Mouse (Mus musculus): Measurements from ENCODE around the gene Trim27. TPM values are rescaled to one million over a fixed set of nuclear protein-coding genes. Genes with fewer than 3 reads are reported as not detected.

The Trim27 gene
- polyA plus RNA-seq, 1 experiment = 128 TPM

DNA sequence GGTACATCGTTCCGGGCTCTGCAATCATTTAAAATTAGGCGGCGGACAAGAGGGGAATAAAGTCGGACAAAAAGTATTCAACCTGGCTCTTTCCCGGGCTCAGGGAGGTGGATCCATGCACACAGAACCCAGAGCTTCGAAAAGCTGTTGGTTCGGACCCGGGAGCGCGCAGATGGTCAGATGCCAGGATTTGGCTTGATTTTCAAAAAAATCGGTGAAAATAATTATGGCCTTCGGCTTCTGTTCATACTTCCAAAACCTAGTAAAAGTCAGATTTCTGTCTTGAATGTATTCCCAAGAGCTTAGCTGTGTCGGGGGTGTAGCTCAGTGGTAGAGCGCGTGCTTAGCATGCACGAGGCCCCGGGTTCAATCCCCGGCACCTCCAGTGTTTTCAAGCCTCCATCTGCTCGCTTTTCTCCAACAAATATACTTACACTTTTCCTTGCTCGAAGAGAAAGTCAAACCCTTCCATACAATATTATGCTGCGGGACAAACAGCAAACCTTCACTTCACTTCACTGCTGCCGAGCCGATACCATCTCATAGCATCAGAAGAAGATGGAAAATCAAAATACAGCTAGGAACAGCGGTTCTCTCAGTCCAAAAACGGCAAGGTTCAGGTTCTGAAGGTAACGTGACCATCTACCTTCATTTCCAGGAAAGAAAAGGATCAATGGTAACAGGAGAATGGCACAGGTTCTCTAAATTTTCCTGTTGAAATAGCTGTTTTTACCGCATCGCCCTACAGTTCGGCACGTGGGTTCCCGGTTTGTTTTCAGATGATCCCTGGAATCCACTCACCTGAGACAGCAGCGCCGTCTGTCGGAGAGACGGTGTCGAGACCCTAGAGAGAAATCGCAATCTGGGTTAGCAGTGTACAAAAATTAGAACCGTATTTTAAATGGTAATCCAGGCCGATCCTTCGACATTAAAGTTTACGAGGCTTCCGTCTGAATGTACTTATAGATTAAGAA lies 54.8 kb downstream of the Trim27 start:
- no peaks in the 10 kb centered on the region for H3K27me3 ChIP-seq (ENCODE audit: control insufficient read depth, insufficient read depth, low read length, poor library complexity, severe bottlenecking)
- peak overlapping the region; percentile 83 for H3K9ac ChIP-seq (ENCODE audit: low read depth, poor library complexity, severe bottlenecking)
- H3K27ac ChIP-seq (ENCODE audit: insufficient read depth, low read length) = peak overlapping the region; percentile 95
- no peak for TF ChIP-seq POLR2A (IDR thresholded peaks at IDR 0.05; ENCODE audit: insufficient read depth, low read length)
- peak; percentile 92 for TF ChIP-seq CTCF (IDR thresholded peaks at IDR 0.05; ENCODE audit: low read depth, low read length)
- TF ChIP-seq EP300 (IDR thresholded peaks at IDR 0.05; ENCODE audit: insufficient read depth, low read depth, low read length) = 0 out of 2 replicates have a peak, but pooled peaks have one; percentile 26
- H3K4me1 ChIP-seq (ENCODE audit: control insufficient read depth, insufficient read depth, low read length) = no peaks in the 10 kb centered on the region
- peaks cover 2% of the 10 kb centered on the region; the same call in 1 of the 2 replicates for H3K9me3 ChIP-seq (replicated peaks; ENCODE audit: control insufficient read depth, insufficient read depth, low read length, poor library complexity, severe bottlenecking)
- H3K36me3 ChIP-seq (ENCODE audit: control insufficient read depth, insufficient read depth, low read length, poor library complexity, severe bottlenecking) = no peaks in the 10 kb centered on the region
- H3K4me3 ChIP-seq (ENCODE audit: low read depth, low read length) = peak overlapping the region; percentile 89

GRCm38 (mm10) chr13:21236714-21237113 lies 57.5 kb downstream of the Trim27 start:
- no peak for TF ChIP-seq CTCF (IDR thresholded peaks at IDR 0.05; ENCODE audit: low read depth, low read length)
- no peak overlapping the region for H3K27ac ChIP-seq (ENCODE audit: insufficient read depth, low read length)
- H3K9ac ChIP-seq (ENCODE audit: low read depth, poor library complexity, severe bottlenecking) = no peak overlapping the region
- H3K4me3 ChIP-seq (ENCODE audit: low read depth, low read length) = no peak overlapping the region
- H3K27me3 ChIP-seq (ENCODE audit: control insufficient read depth, insufficient read depth, low read length, poor library complexity, severe bottlenecking) = no peaks in the 10 kb centered on the region
- H3K36me3 ChIP-seq (ENCODE audit: control insufficient read depth, insufficient read depth, low read length, poor library complexity, severe bottlenecking) = no peaks in the 10 kb centered on the region
- H3K4me1 ChIP-seq (ENCODE audit: control insufficient read depth, insufficient read depth, low read length) = no peaks in the 10 kb centered on the region
- peaks cover 3% of the 10 kb centered on the region; the same call in 1 of the 2 replicates for H3K9me3 ChIP-seq (replicated peaks; ENCODE audit: control insufficient read depth, insufficient read depth, low read length, poor library complexity, severe bottlenecking)

DNA sequence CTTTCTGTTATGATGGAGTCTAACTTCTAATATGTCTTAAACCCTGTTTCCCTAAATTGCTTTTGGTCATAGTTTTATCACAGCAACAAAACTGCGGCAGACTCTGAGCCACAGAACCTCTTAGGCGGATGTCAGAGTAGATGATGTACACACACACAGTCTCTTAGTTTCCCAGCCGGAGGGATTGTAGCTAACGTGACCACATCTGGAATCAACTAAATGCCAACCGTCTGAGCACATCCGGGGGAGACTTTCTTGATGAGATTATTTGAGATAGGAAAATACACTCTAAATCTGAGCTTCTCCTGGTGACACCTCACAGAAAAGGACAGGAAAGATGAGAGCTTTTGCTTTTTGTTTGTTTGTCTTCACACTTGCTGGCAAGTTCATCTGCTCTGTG lies 57.9 kb downstream of the Trim27 start:
- Histone ChIP-seq H3K9ac (ENCODE audit: low read depth, poor library complexity, severe bottlenecking) (no peak overlapping the region), H3K4me3 (ENCODE audit: low read depth, low read length) (no peak overlapping the region), H3K36me3 (ENCODE audit: control insufficient read depth, insufficient read depth, low read length, poor library complexity, severe bottlenecking) (no peaks in the 10 kb centered on the region), H3K27me3 (ENCODE audit: control insufficient read depth, insufficient read depth, low read length, poor library complexity, severe bottlenecking) (no peaks in the 10 kb centered on the region), H3K9me3 (replicated peaks; ENCODE audit: control insufficient read depth, insufficient read depth, low read length, poor library complexity, severe bottlenecking) (peaks cover 3% of the 10 kb centered on the region; the same call in 1 of the 2 replicates), H3K27ac (ENCODE audit: insufficient read depth, low read length) (no peak overlapping the region), H3K4me1 (ENCODE audit: control insufficient read depth, insufficient read depth, low read length) (no peaks in the 10 kb centered on the region)
- TF ChIP-seq EP300 (IDR thresholded peaks at IDR 0.05; ENCODE audit: insufficient read depth, low read depth, low read length) (no peak), CTCF (IDR thresholded peaks at IDR 0.05; ENCODE audit: low read depth, low read length) (no peak), POLR2A (IDR thresholded peaks at IDR 0.05; ENCODE audit: insufficient read depth, low read length) (no peak)

DNA sequence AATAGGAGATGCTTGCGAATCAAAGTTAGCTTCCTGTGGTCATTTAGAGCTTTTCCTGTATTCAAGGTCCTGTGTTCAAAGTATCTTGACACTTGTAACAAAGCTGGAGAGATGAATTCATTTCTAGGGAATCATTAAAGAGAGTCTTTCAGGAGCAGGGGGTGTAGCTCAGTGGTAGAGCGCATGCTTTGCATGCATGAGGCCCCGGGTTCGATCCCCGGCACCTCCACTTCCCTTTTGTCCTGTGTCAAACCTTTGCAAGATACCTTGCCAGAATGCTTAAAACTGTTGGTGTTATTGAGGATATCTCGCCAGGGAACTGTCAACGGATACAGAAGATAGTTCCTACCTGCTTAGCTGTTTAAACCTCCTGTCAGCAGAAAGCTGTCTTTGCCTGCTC lies 61.5 kb downstream of the Trim27 start:
- Histone ChIP-seq H3K9ac (ENCODE audit: low read depth, poor library complexity, severe bottlenecking) (no peak overlapping the region), H3K27me3 (ENCODE audit: control insufficient read depth, insufficient read depth, low read length, poor library complexity, severe bottlenecking) (0 out of 2 replicates have a peak, but pooled peaks cover 2% of the 10 kb centered on the region)
- TF ChIP-seq EP300 (IDR thresholded peaks at IDR 0.05; ENCODE audit: insufficient read depth, low read depth, low read length) (0 out of 2 replicates have a peak, but pooled peaks have one; percentile 36), POLR2A (IDR thresholded peaks at IDR 0.05; ENCODE audit: insufficient read depth, low read length) (no peak), CTCF (IDR thresholded peaks at IDR 0.05; ENCODE audit: low read depth, low read length) (no peak)

GRCm38 (mm10) chr13:21242408-21243125 lies 63.3 kb downstream of the Trim27 start:
- Histone ChIP-seq H3K9me3 (replicated peaks; ENCODE audit: control insufficient read depth, insufficient read depth, low read length, poor library complexity, severe bottlenecking) (peaks cover 3% of the 10 kb centered on the region; the same call in 1 of the 2 replicates), H3K27ac (ENCODE audit: insufficient read depth, low read length) (no peak overlapping the region), H3K36me3 (ENCODE audit: control insufficient read depth, insufficient read depth, low read length, poor library complexity, severe bottlenecking) (no peaks in the 10 kb centered on the region), H3K27me3 (ENCODE audit: control insufficient read depth, insufficient read depth, low read length, poor library complexity, severe bottlenecking) (0 out of 2 replicates have a peak, but pooled peaks cover 2% of the 10 kb centered on the region), H3K4me1 (ENCODE audit: control insufficient read depth, insufficient read depth, low read length) (no peaks in the 10 kb centered on the region), H3K9ac (ENCODE audit: low read depth, poor library complexity, severe bottlenecking) (peak overlapping the region; percentile 52), H3K4me3 (ENCODE audit: low read depth, low read length) (peak overlapping the region; percentile 88)
- TF ChIP-seq EP300 (IDR thresholded peaks at IDR 0.05; ENCODE audit: insufficient read depth, low read depth, low read length) = no peak
- TF ChIP-seq POLR2A (IDR thresholded peaks at IDR 0.05; ENCODE audit: insufficient read depth, low read length) = no peak
- no peak for TF ChIP-seq CTCF (IDR thresholded peaks at IDR 0.05; ENCODE audit: low read depth, low read length)

More for the DNA sequence above, 61.5 kb downstream of the Trim27 start:
- Histone ChIP-seq H3K27ac (ENCODE audit: insufficient read depth, low read length) (no peak overlapping the region), H3K4me3 (ENCODE audit: low read depth, low read length) (no peak overlapping the region), H3K4me1 (ENCODE audit: control insufficient read depth, insufficient read depth, low read length) (no peaks in the 10 kb centered on the region), H3K9me3 (replicated peaks; ENCODE audit: control insufficient read depth, insufficient read depth, low read length, poor library complexity, severe bottlenecking) (peaks cover 3% of the 10 kb centered on the region; the same call in 1 of the 2 replicates), H3K36me3 (ENCODE audit: control insufficient read depth, insufficient read depth, low read length, poor library complexity, severe bottlenecking) (no peaks in the 10 kb centered on the region)
